Mouse (Mus musculus) E14TG2a.4 (cell line): ENCODE results near the gene Tsku.

Experiments used
- CTCF ChIP-seq: conservative IDR thresholded peaks from 2 replicates; pipeline ENCODE4 v1.5.1; 2014; ENCODE audit warnings: low read length
- POU5F1 ChIP-seq: IDR thresholded peaks from 2 replicates; pipeline ENCODE4 v1.6.1; 2014; ENCODE audit warnings: low read length, borderline replicate concordance

GRCm38 (mm10) chr7:98385168-98385567 is 24.0 kb upstream of the Tsku start:
- no peak for TF ChIP-seq CTCF
- TF ChIP-seq POU5F1: no peak
